Mouse (Mus musculus) midbrain, embryonic 11.5 days (tissue): ENCODE data around the gene Slc30a6. TPM values are rescaled to one million over a fixed set of nuclear protein-coding genes. Genes with fewer than 3 reads are reported as not detected.

Experiments
- ATAC-seq: fragments of 200-750 bp; cut with Nextera tagmentation; 2 replicates; pipeline ENCODE4 v1.8.0; 2017; ENCODE audit warnings: moderate TSS enrichment, moderate library complexity; ENCODE audit not compliant: low FRiP score
- DNase-seq: peaks from one replicate; pipeline ENCODE4 v3.0.0; 2015; ENCODE audit warnings: low spot score; ENCODE audit errors: missing footprints
- H3K27ac ChIP-seq: fragments of 300-500 bp; sonication (generic); 2 replicates; pipeline ENCODE4 v1.5.1; 2014; ENCODE audit warnings: low read depth, low read length
- H3K27me3 ChIP-seq: fragments of 300-500 bp; sonication (generic); 2 replicates; pipeline ENCODE4 v1.6.1; 2014; ENCODE audit warnings: mild to moderate bottlenecking, low read length, moderate library complexity, mixed read lengths; ENCODE audit not compliant: control insufficient read depth, insufficient read depth
- H3K36me3 ChIP-seq: fragments of 300-500 bp; sonication (generic); 2 replicates; pipeline ENCODE4 v1.6.1; 2014; ENCODE audit warnings: mild to moderate bottlenecking, low read length, moderate library complexity, mixed read lengths; ENCODE audit not compliant: control insufficient read depth, insufficient read depth
- H3K4me1 ChIP-seq: fragments of 300-500 bp; sonication (generic); 2 replicates; pipeline ENCODE4 v1.6.1; 2014; ENCODE audit warnings: low read length; ENCODE audit not compliant: control insufficient read depth, insufficient read depth
- H3K4me2 ChIP-seq: fragments of 300-500 bp; sonication (generic); 2 replicates; pipeline ENCODE4 v1.6.1; 2014; ENCODE audit warnings: mild to moderate bottlenecking, moderate library complexity
- H3K4me3 ChIP-seq: fragments of 300-500 bp; sonication (generic); 2 replicates; pipeline ENCODE4 v1.5.1; 2014; ENCODE audit warnings: low read depth, low read length
- H3K9ac ChIP-seq: fragments of 300-500 bp; sonication (generic); 2 replicates; pipeline ENCODE4 v1.6.1; 2014; ENCODE audit warnings: low read length
- H3K9me3 ChIP-seq: fragments of 300-500 bp; sonication (generic); 2 replicates; pipeline ENCODE4 v1.6.1; 2016; ENCODE audit warnings: low read length; ENCODE audit not compliant: control insufficient read depth
- WGBS: fragments of 180-500 bp; shearing (Covaris S2); extraction: QIAGEN DNeasy Blood & Tissue Kit; methylation state at CpG from one replicate; pipeline ENCODE4 v1.1.7; 2014; 5-methylcytosine and 5-hydroxymethylcytosine counted together
- polyA plus RNA-seq: library from polyadenylated mRNA; unstranded; fragments of >200 nt; fragmentation: Nextera tagmentation; extraction: Ambion mirVana; gene quantifications from 2 replicates; pipeline ENCODE4 v1.2.1, GENCODE M21; 2014

Slc30a6 gene
- polyA plus RNA-seq, 1 experiment from 2014 or later: 28.1 TPM

DNA sequence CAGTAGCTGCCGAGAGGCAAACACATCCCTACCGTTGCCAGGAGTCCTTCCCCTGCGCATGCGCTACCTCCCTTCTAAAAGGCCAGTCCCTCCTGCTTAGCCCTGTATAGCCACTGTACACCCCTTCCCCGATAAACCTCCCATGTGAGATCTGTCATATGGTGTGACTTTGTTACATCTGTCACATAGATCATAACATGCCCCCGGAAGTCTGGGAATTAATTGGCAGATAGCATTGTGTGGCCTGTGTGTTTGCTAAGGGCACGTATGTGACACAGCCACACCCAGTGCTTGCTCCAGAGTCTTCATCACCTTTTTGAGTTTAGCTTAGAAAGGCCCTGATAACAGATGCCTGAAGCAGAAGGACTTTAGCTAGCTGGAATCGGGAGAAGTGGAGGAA lies 34.7 kb downstream of the Slc30a6 start:
- 93% methylated on average over 8 of the region's 8 CpGs for WGBS
- H3K27me3 ChIP-seq: no peaks in the 10 kb centered on the region

DNA sequence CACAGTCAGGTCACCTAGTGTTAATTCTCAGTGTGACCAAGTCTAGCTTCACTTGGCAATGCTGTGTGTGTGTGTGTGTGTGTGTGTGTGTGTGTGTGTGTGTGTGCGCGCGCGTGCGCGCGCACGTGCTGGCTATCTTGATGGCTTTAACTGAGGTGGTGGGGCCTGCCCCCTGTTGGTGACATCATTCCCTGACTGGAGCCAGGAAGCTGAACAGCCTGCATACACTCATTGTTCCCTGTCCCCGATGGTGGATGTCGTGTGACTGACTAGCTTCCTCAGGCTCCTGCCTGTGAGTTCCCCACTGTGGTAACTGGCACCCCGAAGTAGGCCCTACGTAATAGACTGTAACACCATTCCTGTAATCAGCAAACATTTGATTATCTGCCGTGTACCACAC lies 36.1 kb downstream of the Slc30a6 start:
- no peak overlapping the region for H3K4me2 ChIP-seq
- H3K36me3 ChIP-seq: no peaks in the 10 kb centered on the region
- H3K9ac ChIP-seq: no peak overlapping the region
- H3K27ac ChIP-seq: no peak overlapping the region
- no peaks in the 10 kb centered on the region for H3K4me1 ChIP-seq
- DNase-seq (no peak), ATAC-seq (no peak)
- H3K9me3 ChIP-seq: no peaks in the 10 kb centered on the region
- 76% methylated on average over 13 of the region's 13 CpGs for WGBS
- no peak overlapping the region for H3K4me3 ChIP-seq
- H3K27me3 ChIP-seq: no peaks in the 10 kb centered on the region

More for the DNA sequence above, 34.7 kb downstream of the Slc30a6 start:
- no peak for DNase-seq
- no peaks in the 10 kb centered on the region for H3K9me3 ChIP-seq
- no peak overlapping the region for H3K4me2 ChIP-seq
- no peaks in the 10 kb centered on the region for H3K36me3 ChIP-seq
- no peak overlapping the region for H3K4me3 ChIP-seq
- H3K4me1 ChIP-seq: no peaks in the 10 kb centered on the region
- H3K27ac ChIP-seq: no peak overlapping the region
- no peak for ATAC-seq
- no peak overlapping the region for H3K9ac ChIP-seq

DNA sequence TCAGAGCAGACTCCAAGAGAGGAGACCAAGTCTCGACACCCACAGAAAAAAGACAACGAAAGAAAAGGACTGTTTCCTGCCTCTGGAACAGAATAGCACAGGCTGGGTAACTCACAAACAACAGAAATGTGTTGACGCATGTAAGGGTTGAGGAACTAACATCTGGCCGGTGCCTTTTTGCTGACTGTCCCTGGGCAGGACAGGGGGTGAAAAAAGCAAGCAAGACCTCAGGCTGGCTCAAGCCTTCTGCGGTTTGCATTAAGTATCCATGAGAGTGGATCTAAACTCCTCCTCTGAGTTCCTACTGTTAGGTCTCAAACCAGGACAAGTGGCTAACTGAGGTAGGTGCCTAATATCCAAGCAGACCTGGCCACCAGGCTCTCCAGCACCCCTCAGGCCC lies 37.2 kb downstream of the Slc30a6 start:
- Histone ChIP-seq H3K27ac (no peak overlapping the region), H3K4me2 (no peak overlapping the region), H3K36me3 (no peaks in the 10 kb centered on the region), H3K4me3 (no peak overlapping the region), H3K4me1 (no peaks in the 10 kb centered on the region), H3K9ac (no peak overlapping the region), H3K27me3 (no peaks in the 10 kb centered on the region), H3K9me3 (no peaks in the 10 kb centered on the region)
- ATAC-seq: no peak
- no peak for DNase-seq
- WGBS: 88% methylated on average over 5 of the region's 5 CpGs

DNA sequence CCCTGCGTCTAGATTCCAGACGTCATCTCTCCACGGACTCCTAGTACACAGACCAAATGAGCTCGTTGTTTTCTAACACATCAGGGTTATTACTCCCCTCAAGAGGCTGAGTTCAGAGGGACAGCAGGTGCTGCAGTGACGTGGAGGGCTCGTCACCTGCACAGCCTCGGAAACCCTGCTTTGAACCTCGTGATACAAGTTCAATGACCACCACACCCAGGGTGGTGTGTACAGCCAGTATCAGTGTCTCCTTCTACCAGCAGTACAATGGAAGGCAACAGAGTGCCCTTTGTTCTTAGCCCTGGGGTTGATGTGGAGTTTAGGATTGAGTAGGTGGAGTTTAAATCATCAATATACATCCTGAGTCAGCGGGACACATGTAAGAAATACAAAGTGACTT lies 42.4 kb downstream of the Slc30a6 start:
- 91% methylated on average over 9 of the region's 9 CpGs for WGBS
- H3K4me3 ChIP-seq: no peak overlapping the region
- H3K9me3 ChIP-seq: no peaks in the 10 kb centered on the region
- DNase-seq (no peak), ATAC-seq (no peak)
- no peak overlapping the region for H3K4me2 ChIP-seq
- no peaks in the 10 kb centered on the region for H3K4me1 ChIP-seq
- no peaks in the 10 kb centered on the region for H3K36me3 ChIP-seq
- no peaks in the 10 kb centered on the region for H3K27me3 ChIP-seq
- no peak overlapping the region for H3K9ac ChIP-seq
- no peak overlapping the region for H3K27ac ChIP-seq

DNA sequence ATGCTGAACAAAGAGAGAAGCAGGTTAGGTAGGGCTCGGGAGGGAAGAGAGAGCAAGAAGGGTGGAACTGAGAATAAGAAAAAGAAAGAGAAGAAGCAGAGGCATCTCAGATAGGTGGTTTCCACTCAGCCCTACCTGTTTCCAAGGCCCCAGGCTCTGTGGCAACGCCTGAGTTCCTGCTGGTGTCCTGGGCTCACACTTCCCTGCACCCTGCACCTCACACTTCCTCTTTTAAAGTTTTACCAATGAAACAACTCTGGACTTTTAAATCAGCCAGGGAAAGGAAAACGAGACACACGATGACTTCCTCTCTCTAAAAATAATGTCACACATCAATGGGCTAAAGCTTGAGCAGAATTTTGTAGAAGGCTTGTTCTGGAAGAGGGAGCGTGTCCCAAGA lies 45.1 kb downstream of the Slc30a6 start:
- H3K4me2 ChIP-seq: no peak overlapping the region
- no peaks in the 10 kb centered on the region for H3K36me3 ChIP-seq
- H3K27ac ChIP-seq: no peak overlapping the region
- ATAC-seq (no peak), DNase-seq (no peak)
- H3K4me1 ChIP-seq: no peaks in the 10 kb centered on the region
- H3K4me3 ChIP-seq: no peak overlapping the region
- WGBS: 78% methylated on average over 5 of the region's 5 CpGs
- H3K9ac ChIP-seq: no peak overlapping the region
- H3K9me3 ChIP-seq: no peaks in the 10 kb centered on the region
- no peaks in the 10 kb centered on the region for H3K27me3 ChIP-seq

DNA sequence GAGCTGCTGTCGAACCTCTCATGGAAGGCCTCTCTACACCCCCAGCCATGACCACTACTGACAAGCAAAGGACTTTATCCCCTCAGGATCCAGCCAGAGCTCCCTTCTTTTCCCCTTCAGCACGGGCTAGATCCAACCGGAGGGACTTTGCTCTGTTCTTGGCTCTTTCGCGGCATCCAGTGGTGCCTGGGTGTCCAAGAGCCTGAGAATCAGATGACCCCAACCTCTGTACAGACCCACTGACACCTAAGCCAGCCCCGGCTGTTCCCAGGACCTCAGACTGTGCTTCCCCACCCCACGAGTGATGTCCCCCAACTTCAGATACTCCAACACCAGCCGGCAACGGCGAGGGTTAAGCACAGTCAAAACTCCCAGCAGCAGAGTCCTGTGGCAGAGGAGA lies 54.4 kb downstream of the Slc30a6 start:
- no peak for DNase-seq
- WGBS: 90% methylated on average over 10 of the region's 10 CpGs
- Histone ChIP-seq H3K27ac (no peak overlapping the region), H3K9me3 (no peaks in the 10 kb centered on the region), H3K27me3 (no peaks in the 10 kb centered on the region), H3K4me3 (no peak overlapping the region), H3K4me1 (no peaks in the 10 kb centered on the region), H3K9ac (no peak overlapping the region), H3K36me3 (no peaks in the 10 kb centered on the region), H3K4me2 (no peak overlapping the region)
- ATAC-seq: no peak

DNA sequence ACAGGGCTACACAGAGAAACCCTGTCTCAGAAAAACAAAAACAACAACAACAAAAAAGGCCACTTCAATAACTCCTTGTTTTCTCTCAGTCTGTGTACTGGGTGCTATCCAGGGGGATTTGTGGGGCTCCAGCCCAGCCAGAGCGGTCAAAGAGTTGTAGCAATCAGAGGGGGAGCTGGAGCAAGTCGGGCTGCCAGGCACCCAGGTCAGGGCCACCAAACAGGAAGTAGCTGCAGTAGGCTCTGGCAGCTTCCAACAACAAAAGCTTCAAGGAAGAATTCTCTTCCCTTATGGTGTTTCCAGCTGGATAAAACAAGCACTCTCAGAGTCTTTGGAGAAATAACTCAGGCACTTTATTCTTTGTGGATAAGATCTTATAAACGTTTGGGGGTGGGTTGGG lies 58.5 kb downstream of the Slc30a6 start:
- Histone ChIP-seq H3K4me2 (no peak overlapping the region), H3K4me3 (no peak overlapping the region), H3K27me3 (no peaks in the 10 kb centered on the region), H3K27ac (no peak overlapping the region), H3K9ac (no peak overlapping the region), H3K4me1 (no peaks in the 10 kb centered on the region), H3K9me3 (no peaks in the 10 kb centered on the region), H3K36me3 (no peaks in the 10 kb centered on the region)
- ATAC-seq: no peak
- no peak for DNase-seq
- 85% methylated on average over 3 of the region's 3 CpGs for WGBS

DNA sequence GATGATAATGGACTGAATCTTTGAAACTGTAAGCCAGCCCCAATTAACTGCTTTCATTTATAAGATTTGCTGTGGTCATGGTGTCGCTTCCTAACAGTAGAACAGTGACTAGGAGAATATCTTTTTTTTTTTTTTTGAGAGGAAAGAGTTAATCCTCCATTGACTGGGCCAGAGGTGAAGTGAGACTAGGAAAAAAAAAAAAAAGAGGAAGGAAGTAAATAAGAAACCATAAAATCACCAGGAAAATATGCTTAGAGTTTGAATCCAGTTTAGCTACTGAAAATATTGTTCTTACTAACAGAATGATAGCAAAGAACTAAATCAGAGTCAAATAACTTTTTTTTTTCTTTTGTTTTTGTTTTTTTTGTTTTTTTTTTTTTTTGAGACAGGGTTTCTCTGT lies 59.3 kb downstream of the Slc30a6 start:
- Histone ChIP-seq H3K4me3 (no peak overlapping the region), H3K27ac (no peak overlapping the region), H3K4me2 (no peak overlapping the region), H3K27me3 (no peaks in the 10 kb centered on the region), H3K36me3 (no peaks in the 10 kb centered on the region), H3K9ac (no peak overlapping the region), H3K4me1 (no peaks in the 10 kb centered on the region), H3K9me3 (no peaks in the 10 kb centered on the region)
- 80% methylated on average over 1 of the region's 1 CpGs for WGBS
- DNase-seq (no peak), ATAC-seq (no peak)

DNA sequence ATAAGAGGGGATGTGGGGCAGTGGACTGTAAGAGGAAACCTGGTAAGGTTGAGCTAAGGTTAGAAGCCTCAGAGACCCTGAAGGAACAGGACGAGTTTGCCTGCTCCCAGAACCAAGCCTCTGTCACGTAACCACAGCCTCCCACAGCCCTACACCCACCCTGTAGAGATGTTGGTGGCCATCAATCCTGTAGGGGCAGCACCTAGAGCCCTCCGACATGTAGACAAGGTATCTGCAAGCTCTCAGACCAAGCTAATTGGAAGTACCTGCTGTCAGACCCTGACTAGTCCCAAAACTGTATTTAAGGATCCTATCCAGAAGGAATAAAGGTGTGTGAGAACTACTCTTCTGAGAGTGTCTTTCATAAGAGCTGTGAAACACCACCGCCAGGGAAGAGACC lies 60.0 kb downstream of the Slc30a6 start:
- no peak for ATAC-seq
- Histone ChIP-seq H3K9me3 (no peaks in the 10 kb centered on the region), H3K27ac (no peak overlapping the region), H3K27me3 (no peaks in the 10 kb centered on the region), H3K4me2 (no peak overlapping the region), H3K4me3 (no peak overlapping the region), H3K4me1 (no peaks in the 10 kb centered on the region), H3K36me3 (no peaks in the 10 kb centered on the region), H3K9ac (no peak overlapping the region)
- 87% methylated on average over 4 of the region's 4 CpGs for WGBS
- no peak for DNase-seq

DNA sequence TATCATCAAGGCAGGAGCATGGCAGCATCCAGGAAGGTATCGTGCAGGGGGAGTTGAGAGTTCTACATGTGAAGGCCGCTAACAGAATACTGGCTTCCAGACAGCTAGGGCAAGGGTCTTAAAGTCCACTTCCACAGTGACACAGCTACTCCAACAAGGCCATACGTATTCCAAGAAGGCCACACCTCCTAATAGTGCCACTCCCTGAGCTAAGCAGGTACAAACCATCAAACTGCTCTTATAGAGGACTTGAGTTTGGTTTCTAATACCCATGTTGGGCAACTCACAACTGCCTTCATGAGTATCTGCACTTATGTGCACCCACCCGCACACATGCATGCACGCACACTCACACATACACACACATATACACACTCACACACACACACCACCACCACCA lies 61.4 kb downstream of the Slc30a6 start:
- H3K4me1 ChIP-seq: no peaks in the 10 kb centered on the region
- no peak overlapping the region for H3K4me2 ChIP-seq
- no peaks in the 10 kb centered on the region for H3K36me3 ChIP-seq
- no peak for ATAC-seq
- no peak for DNase-seq
- no peaks in the 10 kb centered on the region for H3K27me3 ChIP-seq
- no peak overlapping the region for H3K9ac ChIP-seq
- no peak overlapping the region for H3K4me3 ChIP-seq
- H3K9me3 ChIP-seq: no peaks in the 10 kb centered on the region
- H3K27ac ChIP-seq: no peak overlapping the region
- 91% methylated on average over 5 of the region's 5 CpGs for WGBS
